Mouse (Mus musculus): ENCODE measurements around the gene Tnp1.

GRCm38 (mm10) chr1:73056266-73057001, 40.7 kb upstream of the Tnp1 start:
- no peak for TF ChIP-seq CTCF (IDR thresholded peaks at IDR 0.05; ENCODE audit: control insufficient read depth, insufficient read depth, insufficient replicate concordance, low read depth, low read length)
- TF ChIP-seq POLR2A (IDR thresholded peaks at IDR 0.05; ENCODE audit: control insufficient read depth, low read depth, low read length): no peak

Measured in testis, adult 2 months (tissue).